Mouse (Mus musculus) intestine, embryonic 14.5 days (tissue): ENCODE measurements around the gene Rac3. TPM values are rescaled to one million over a fixed set of nuclear protein-coding genes. Genes with fewer than 3 reads are reported as not detected.
A peak's percentile ranks its signal among the peaks of the same experiment; 100 is the strongest.
"Not testable (repeated sequence)": the region's sequence is repeated elsewhere in the genome, so short reads cannot be mapped to it uniquely, and the experiment has no call there.

Experiments
- ATAC-seq: fragments of 200-750 bp; cut with Nextera tagmentation; replicated peaks from 2 replicates; pipeline ENCODE4 v1.8.0; 2017; ENCODE audit warnings: low read depth, moderate number of reproducible peaks, moderate TSS enrichment, moderate library complexity; ENCODE audit not compliant: low FRiP score, low TSS enrichment
- DNase-seq: peaks from one replicate; pipeline ENCODE4 v3.0.0-alpha.2; 2018; ENCODE audit warnings: low spot score
- H3K27ac ChIP-seq: fragments of 300-500 bp; sonication (generic); 2 replicates; pipeline ENCODE4 v1.5.1; 2014; ENCODE audit warnings: low read depth, mild to moderate bottlenecking, control low read depth
- H3K27me3 ChIP-seq: fragments of 300-500 bp; sonication (generic); replicated peaks from 2 replicates; pipeline ENCODE4 v1.6.1; 2014; ENCODE audit warnings: low read length, control low read depth; ENCODE audit not compliant: control insufficient read depth, insufficient read depth
- H3K36me3 ChIP-seq: fragments of 300-500 bp; sonication (generic); 2 replicates; pipeline ENCODE4 v1.6.1; 2014; ENCODE audit warnings: low read length, control low read depth; ENCODE audit not compliant: control insufficient read depth, insufficient read depth
- H3K4me1 ChIP-seq: fragments of 300-500 bp; sonication (generic); replicated peaks from 2 replicates; pipeline ENCODE4 v1.6.1; 2014; ENCODE audit warnings: low read length, control low read depth, mixed read lengths; ENCODE audit not compliant: control insufficient read depth, insufficient read depth
- H3K4me2 ChIP-seq: fragments of 300-500 bp; sonication (generic); 2 replicates; pipeline ENCODE4 v1.6.1; 2014; ENCODE audit warnings: low read length
- H3K4me3 ChIP-seq: fragments of 300-500 bp; sonication (generic); 2 replicates; pipeline ENCODE4 v1.5.1; 2014; ENCODE audit warnings: low read depth, low read length, control low read depth, mixed read lengths
- H3K9ac ChIP-seq: fragments of 300-500 bp; sonication (generic); 2 replicates; pipeline ENCODE4 v1.6.1; 2014; ENCODE audit warnings: mild to moderate bottlenecking, low read length
- H3K9me3 ChIP-seq: fragments of 300-500 bp; sonication (generic); 2 replicates; pipeline ENCODE4 v1.6.1; 2016; ENCODE audit warnings: low read length, control low read depth; ENCODE audit not compliant: control insufficient read depth
- WGBS: fragments of 180-500 bp; shearing (Covaris S2); extraction: QIAGEN DNeasy Blood & Tissue Kit; methylation state at CpG from one replicate; pipeline ENCODE4 v1.1.7; 2014; 5-methylcytosine and 5-hydroxymethylcytosine counted together
- polyA plus RNA-seq: library from polyadenylated mRNA; unstranded; fragments of >200 nt; fragmentation: Nextera tagmentation; extraction: Ambion mirVana; gene quantifications from 2 replicates; pipeline ENCODE4 v1.2.1, GENCODE M21; 2014

Rac3 gene
- 9.4 and 10.2 TPM in 2 replicates for polyA plus RNA-seq

- under 1% methylated on average over 90 of the region's 90 CpGs for WGBS
- Histone ChIP-seq H3K27ac (no peak within 1 kb of the TSS), H3K4me3 (peak within 1 kb of the TSS; percentile 58), H3K9me3 (no peaks in the 10 kb centered on the region), H3K36me3 (peaks cover 30% of the 10 kb centered on the region), H3K27me3 (peaks cover 8% of the 10 kb centered on the region; the same call in 1 of the 2 replicates), H3K4me2 (peak within 1 kb of the TSS; percentile 99), H3K9ac (peak within 1 kb of the TSS; percentile 64), H3K4me1 (peaks cover 16% of the 10 kb centered on the region)
- DNase-seq (peak; percentile 82), ATAC-seq (peak; percentile 77)
Measured at GRCm38 (mm10) chr11:120721124-120722066, at the start of gene Rac3. Gene Rac3 (plus strand): TSS chr11:120721470.

- WGBS = under 1% methylated on average over 78 of the region's 83 CpGs
- peak within 1 kb of the TSS; percentile 84 for H3K27ac ChIP-seq
- no peaks in the 10 kb centered on the region for H3K27me3 ChIP-seq
- DNase-seq = peak; percentile 95
- ATAC-seq = peak; percentile 98
- 0 out of 2 replicates have a peak, but pooled peaks cover 20% of the 10 kb centered on the region for H3K36me3 ChIP-seq
- H3K4me3 ChIP-seq = peak within 1 kb of the TSS; percentile 66
- H3K4me1 ChIP-seq = no peaks in the 10 kb centered on the region; the same call in 1 of the 2 replicates
- H3K9me3 ChIP-seq = no peaks in the 10 kb centered on the region
- peak within 1 kb of the TSS; percentile 72 for H3K9ac ChIP-seq
- H3K4me2 ChIP-seq = peak within 1 kb of the TSS; percentile 56
Measured at GRCm38 (mm10) chr11:120672687-120673593, 48.3 kb upstream of the Rac3 start, which contains the start of gene Aspscr1. Gene Aspscr1 (plus strand): TSS chr11:120672973.

GRCm38 (mm10) chr11:120673594-120674122, 47.6 kb upstream of the Rac3 start:
- Histone ChIP-seq H3K27ac (peak overlapping the region; percentile 84), H3K4me1 (no peaks in the 10 kb centered on the region; the same call in 1 of the 2 replicates), H3K4me3 (peak overlapping the region; percentile 66), H3K4me2 (peak overlapping the region; percentile 56), H3K36me3 (peaks cover 26% of the 10 kb centered on the region), H3K9ac (peak overlapping the region; percentile 72), H3K27me3 (no peaks in the 10 kb centered on the region), H3K9me3 (no peaks in the 10 kb centered on the region)
- DNase-seq (no peak), ATAC-seq (peak; percentile 10; the same call in 1 of the 2 replicates)
- WGBS = 36% methylated on average over 12 of the region's 12 CpGs

- DNase-seq, H3K4me1 ChIP-seq, H3K27ac ChIP-seq, H3K4me3 ChIP-seq, H3K9ac ChIP-seq, H3K27me3 ChIP-seq, ATAC-seq, H3K4me2 ChIP-seq, H3K9me3 ChIP-seq: not testable (repeated sequence)
- 82% methylated on average over 4 of the region's 5 CpGs for WGBS
- peaks cover 45% of the 10 kb centered on the region for H3K36me3 ChIP-seq
Measured at GRCm38 (mm10) chr11:120675875-120676274, 45.4 kb upstream of the Rac3 start.

GRCm38 (mm10) chr11:120676951-120677350, 44.3 kb upstream of the Rac3 start:
- Histone ChIP-seq H3K9me3 (no peaks in the 10 kb centered on the region), H3K4me1 (no peaks in the 10 kb centered on the region; the same call in 1 of the 2 replicates), H3K9ac (no peak overlapping the region), H3K36me3 (peaks cover 51% of the 10 kb centered on the region), H3K4me3 (no peak overlapping the region), H3K27ac (no peak overlapping the region), H3K4me2 (no peak overlapping the region), H3K27me3 (no peaks in the 10 kb centered on the region)
- WGBS = 85% methylated on average over 4 of the region's 4 CpGs
- ATAC-seq (no peak), DNase-seq (no peak)

- H3K36me3 ChIP-seq = peaks cover 64% of the 10 kb centered on the region
- DNase-seq (no peak), ATAC-seq (no peak)
- no peak overlapping the region for H3K4me2 ChIP-seq
- WGBS = 83% methylated on average over 3 of the region's 3 CpGs
- no peaks in the 10 kb centered on the region for H3K4me1 ChIP-seq
- no peak overlapping the region for H3K9ac ChIP-seq
- H3K4me3 ChIP-seq = no peak overlapping the region
- no peak overlapping the region for H3K27ac ChIP-seq
- no peaks in the 10 kb centered on the region for H3K27me3 ChIP-seq
- H3K9me3 ChIP-seq = no peaks in the 10 kb centered on the region
Measured at GRCm38 (mm10) chr11:120679909-120680308, 41.4 kb upstream of the Rac3 start.

GRCm38 (mm10) chr11:120682683-120683082, 38.6 kb upstream of the Rac3 start:
- ATAC-seq = no peak
- no peak overlapping the region for H3K4me3 ChIP-seq
- no peak overlapping the region for H3K9ac ChIP-seq
- WGBS = 86% methylated on average over 5 of the region's 5 CpGs
- no peak overlapping the region for H3K4me2 ChIP-seq
- H3K27me3 ChIP-seq = no peaks in the 10 kb centered on the region
- no peak for DNase-seq
- no peaks in the 10 kb centered on the region for H3K9me3 ChIP-seq
- no peak overlapping the region for H3K27ac ChIP-seq
- H3K4me1 ChIP-seq = no peaks in the 10 kb centered on the region
- H3K36me3 ChIP-seq = peaks cover 64% of the 10 kb centered on the region

- Histone ChIP-seq H3K27ac (no peak overlapping the region), H3K9ac (no peak overlapping the region), H3K4me2 (no peak overlapping the region), H3K4me3 (no peak overlapping the region), H3K9me3 (no peaks in the 10 kb centered on the region), H3K36me3 (peaks cover 59% of the 10 kb centered on the region), H3K4me1 (no peaks in the 10 kb centered on the region), H3K27me3 (no peaks in the 10 kb centered on the region)
- no peak for ATAC-seq
- DNase-seq = no peak
- 94% methylated on average over 3 of the region's 3 CpGs for WGBS
Measured at GRCm38 (mm10) chr11:120683536-120683935, 37.7 kb upstream of the Rac3 start.
